Mouse (Mus musculus): Measurements from ENCODE around the gene Agrn. TPM values are rescaled to one million over a fixed set of nuclear protein-coding genes. Genes with fewer than 3 reads are reported as not detected.
"Not testable (repeated sequence)": the region's sequence is repeated elsewhere in the genome, so short reads cannot be mapped to it uniquely, and the experiment has no call there.

The Agrn gene
- total RNA-seq, 2 experiments from 2014 or later = 256 to 262 TPM

DNA sequence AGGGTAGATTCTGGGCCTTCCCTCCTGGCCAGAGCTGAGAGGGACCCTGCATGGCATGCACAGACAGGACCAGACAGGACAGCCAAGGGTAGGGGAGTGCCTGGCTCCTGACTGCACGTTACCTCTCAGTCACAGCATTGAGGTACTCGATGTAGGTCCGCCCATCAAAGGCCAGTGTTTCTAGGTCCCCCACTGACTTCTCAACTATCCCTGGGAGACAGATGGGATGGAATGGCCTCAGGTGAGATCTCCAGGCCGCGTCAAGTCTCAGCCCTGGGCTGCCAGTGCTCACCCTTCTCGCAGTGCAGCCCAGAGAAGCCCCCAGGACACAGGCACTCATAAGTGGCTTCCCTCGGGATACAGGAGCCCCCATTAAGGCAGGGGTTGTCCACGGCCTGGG, 28.7 kb downstream of the Agrn start:
- DNase-seq (ENCODE audit: low spot score in 2 of 2) = peak in 1 of 2 experiments; percentile 1

- DNase-seq (ENCODE audit: low spot score in 2 of 2) = no peak
Measured at GRCm38 (mm10) chr4:156166477-156166876, 30.8 kb downstream of the Agrn start.

GRCm38 (mm10) chr4:156154771-156155170, 42.5 kb downstream of the Agrn start:
- no peak for DNase-seq (ENCODE audit: low spot score in 2 of 2)

GRCm38 (mm10) chr4:156150887-156151286, 46.4 kb downstream of the Agrn start:
- not testable (repeated sequence) for DNase-seq (ENCODE audit: low spot score in 2 of 2)

DNA sequence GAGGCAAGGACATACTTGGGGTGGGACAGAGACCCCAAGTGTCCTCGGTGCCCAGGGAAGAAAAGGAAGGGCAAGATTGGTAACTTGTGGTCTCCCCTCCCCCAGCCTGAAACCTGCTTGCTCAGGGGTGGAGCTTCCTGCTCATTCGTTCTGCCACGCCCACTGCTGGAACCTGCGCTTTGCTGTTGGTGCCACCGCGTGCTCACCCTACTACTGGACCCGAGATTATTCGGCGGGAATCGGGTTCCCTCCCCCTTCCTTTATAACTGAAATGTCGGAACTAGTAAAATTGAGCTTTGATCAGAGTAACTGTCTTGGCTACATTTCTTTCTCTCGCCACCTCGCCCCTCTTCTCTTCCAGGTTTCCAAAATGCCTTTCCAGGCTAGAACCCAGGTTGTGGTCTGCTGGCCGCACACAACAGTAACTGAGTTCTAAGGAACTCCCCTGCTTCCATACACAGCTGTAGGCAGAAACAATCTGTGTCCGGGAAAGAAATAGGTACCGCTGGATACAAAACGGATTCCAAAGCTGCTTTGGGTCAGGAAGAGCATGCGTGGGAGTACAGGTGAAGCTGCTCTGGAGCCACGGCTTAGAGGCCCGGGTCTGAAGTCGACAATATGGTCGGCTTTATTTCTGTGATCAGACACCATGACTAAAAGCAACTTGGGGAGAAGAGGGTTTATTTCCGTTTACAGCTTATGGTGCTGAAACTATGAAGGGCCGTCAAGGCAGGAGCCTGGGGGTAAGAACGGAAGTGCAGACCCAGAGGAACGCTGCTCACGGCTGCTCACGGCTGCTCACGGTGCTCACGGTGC, 60.8 kb downstream of the Agrn start:
- DNase-seq (ENCODE audit: low spot score in 2 of 2) = no peak

DNA sequence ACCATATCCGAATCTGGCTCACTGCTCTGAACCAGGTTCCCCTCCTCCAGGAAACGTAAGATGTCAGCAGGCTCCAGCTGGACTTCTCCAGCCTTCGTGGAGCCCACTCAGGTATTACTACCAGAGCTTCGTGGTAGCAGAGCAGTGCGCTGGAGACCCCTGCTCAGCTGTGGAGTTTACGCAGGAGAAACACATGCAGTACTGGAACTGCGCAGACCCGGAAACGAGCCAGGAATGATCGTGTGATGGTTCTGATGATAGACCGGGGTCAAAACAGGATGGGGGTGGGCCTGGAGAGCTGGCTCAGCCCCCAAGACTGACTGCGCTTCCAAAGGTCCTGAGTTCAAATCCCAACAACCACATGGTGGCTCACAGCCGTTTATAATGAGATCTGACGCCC, 61.5 kb downstream of the Agrn start:
- DNase-seq (ENCODE audit: low spot score in 2 of 2) = no peak

DNA sequence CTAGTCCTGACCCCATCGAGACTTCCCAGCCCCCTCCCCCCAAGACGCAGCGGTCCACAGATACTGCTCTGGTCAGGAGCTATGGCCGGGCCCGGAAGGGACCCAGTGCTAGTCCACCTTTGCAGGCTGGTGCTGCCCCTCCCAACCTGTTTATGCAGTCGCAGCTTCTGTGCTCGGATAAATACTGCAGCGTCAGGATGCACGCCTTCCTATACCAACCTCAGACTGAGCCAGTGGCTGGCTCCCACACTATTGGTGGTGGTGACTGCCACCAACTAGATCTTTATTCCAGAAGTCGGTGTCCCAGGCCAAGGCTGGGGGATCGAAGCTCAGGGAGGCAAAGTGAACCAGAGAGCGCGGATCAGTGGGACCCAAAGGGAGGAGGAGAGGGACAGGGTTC, 62.2 kb downstream of the Agrn start:
- no peak for DNase-seq (ENCODE audit: low spot score in 2 of 2)

- no peak for DNase-seq (ENCODE audit: low spot score in 2 of 2)
Measured at GRCm38 (mm10) chr4:156133943-156134605, 63.2 kb downstream of the Agrn start.

DNA sequence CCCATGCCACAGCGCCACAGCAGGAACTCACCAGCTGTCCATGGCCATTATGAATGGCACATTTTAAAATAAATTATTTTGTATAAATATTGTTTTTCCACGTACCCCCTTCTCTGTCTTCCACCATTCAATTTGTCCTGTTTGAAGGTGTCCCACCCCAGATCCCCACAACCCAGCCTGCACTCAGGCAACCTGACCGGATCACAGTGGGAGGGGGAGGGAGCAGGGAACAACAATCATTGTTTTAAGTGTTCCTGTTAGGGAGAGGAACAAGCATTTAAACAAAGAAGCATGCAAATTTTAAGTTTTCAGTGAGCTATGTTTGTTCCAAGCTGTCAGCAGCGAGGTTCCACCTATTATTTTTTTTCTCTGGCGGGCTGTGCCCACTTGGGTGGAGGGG, 64.0 kb downstream of the Agrn start:
- DNase-seq (ENCODE audit: low spot score in 2 of 2) = no peak

DNA sequence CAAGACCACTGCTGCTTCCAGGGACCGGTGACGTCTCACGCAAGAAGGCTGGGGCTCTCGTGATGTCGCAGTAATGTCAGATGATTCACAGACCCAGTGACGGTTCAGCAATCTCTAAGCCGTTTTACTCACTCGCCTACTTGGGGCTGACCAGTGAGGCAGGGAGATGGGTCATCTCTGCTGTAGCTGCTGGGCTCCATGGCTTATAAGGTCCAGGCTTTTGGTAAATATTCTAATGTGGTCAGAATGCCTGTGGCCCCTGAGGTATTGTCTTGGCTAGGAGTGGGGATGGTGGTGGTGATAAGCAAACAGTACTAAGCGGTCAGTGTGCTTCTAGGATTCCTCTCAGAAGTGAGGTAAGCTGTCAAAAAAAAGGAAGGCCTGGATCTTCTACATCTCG, 66.3 kb downstream of the Agrn start:
- DNase-seq (ENCODE audit: low spot score in 2 of 2) = no peak

- no peak for DNase-seq (ENCODE audit: low spot score in 2 of 2)
Measured at GRCm38 (mm10) chr4:156130436-156130835, 66.9 kb downstream of the Agrn start, which contains the start of gene Rnf223. Gene Rnf223, plus strand, starts transcription at chr4:156130513.

- DNase-seq (ENCODE audit: low spot score in 2 of 2) = no peak
Measured at GRCm38 (mm10) chr4:156128746-156129145, 68.5 kb downstream of the Agrn start.

- DNase-seq (ENCODE audit: low spot score in 2 of 2) = no peak
Measured at GRCm38 (mm10) chr4:156126841-156127240, 70.4 kb downstream of the Agrn start.

- DNase-seq (ENCODE audit: low spot score in 2 of 2) = no peak
Measured at GRCm38 (mm10) chr4:156125393-156125792, 71.9 kb downstream of the Agrn start.

DNA sequence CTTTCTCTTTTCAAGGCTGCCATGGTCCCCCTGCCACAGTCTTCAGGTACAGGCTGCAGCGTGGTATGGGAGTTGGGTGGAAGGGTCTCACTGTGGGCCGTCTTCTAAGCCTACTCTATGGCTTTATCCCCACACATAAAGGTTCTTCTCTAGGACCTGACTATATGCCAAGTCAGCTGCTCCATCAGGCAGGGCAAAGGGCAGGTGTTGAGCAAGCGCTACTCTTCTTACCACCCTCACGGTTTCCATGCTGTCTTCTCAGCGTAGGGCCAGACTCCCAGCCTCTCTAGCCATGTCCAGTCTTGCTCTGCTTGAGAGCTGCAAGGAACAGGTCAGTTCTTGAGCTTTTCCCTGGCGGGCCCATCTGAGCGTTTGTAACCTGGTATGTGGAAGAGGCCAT, 73.2 kb downstream of the Agrn start:
- DNase-seq (ENCODE audit: low spot score in 2 of 2) = no peak

Small RNAs within 50 kb of the gene (microRNA-seq; reads per million reads assigned to microRNA genes)
- 5.7 to 6.7 reads per million in 2 experiments for gene Mir7658

Other genes starting within 250 kb of the Agrn start
- 10 to 100 TPM; 25.9 to 29.7 TPM for gene C1qtnf12, start 235.2 kb downstream of the Agrn start, total RNA-seq (2021)
- 10 to 100 TPM; 10.6 to 11.6 TPM for gene B3galt6, start 204.8 kb downstream of the Agrn start, total RNA-seq (2021)
- gene Sdf4, start 204.6 kb downstream of the Agrn start, total RNA-seq (2021) = 100 to 1,000 TPM; 128 to 136 TPM
- 1 to 10 TPM; 1.2 to 2.2 TPM for gene Tnfrsf4, start 183.6 kb downstream of the Agrn start, total RNA-seq (2021)
- gene Tnfrsf18, start 171.3 kb downstream of the Agrn start, total RNA-seq (2021) = not detected
- under 1 TPM; 0.13 to 0.16 TPM for gene Ttll10, start 138.1 kb downstream of the Agrn start, total RNA-seq (2021)
- 10 to 100 TPM; 22.6 to 28.9 TPM for gene 9430015G10Rik, start 87.5 kb downstream of the Agrn start, total RNA-seq (2021)
- under 1 TPM; 0.43 to 0.47 TPM for gene Rnf223, start 67.0 kb downstream of the Agrn start, total RNA-seq (2021)
- gene Isg15, start 3.3 kb upstream of the Agrn start, total RNA-seq (2021) = not detected
- gene AW011738, start 5.8 kb upstream of the Agrn start, total RNA-seq (2021) = 1 to 10 TPM; 6.1 to 6.3 TPM
- under 1 TPM; 0.38 to 0.55 TPM for gene Perm1, start 18.4 kb upstream of the Agrn start, total RNA-seq (2021)
- gene Plekhn1, start 37.4 kb upstream of the Agrn start, total RNA-seq (2021) = 10 to 100 TPM; 36.4 to 41.9 TPM
- gene Noc2l, start 38.5 kb upstream of the Agrn start, total RNA-seq (2021) = 10 to 100 TPM; 61.2 to 64.3 TPM
- gene Samd11, start 58.2 kb upstream of the Agrn start, total RNA-seq (2021) = 1 to 10 TPM; 2.9 to 4.2 TPM
- not detected for gene Vmn2r-ps159, start 133.6 kb upstream of the Agrn start, total RNA-seq (2021)

All from layer of hippocampus, postnatal 10 days (tissue).